Mouse (Mus musculus) stomach, postnatal 0 days (tissue): ENCODE data around the gene Afg1l.

ENCODE experiments used
- CTCF ChIP-seq: IDR thresholded peaks from 2 replicates; pipeline ENCODE4 v1.5.1; 2016; ENCODE audit warnings: antibody characterized with exemption, low read depth, mild to moderate bottlenecking, moderate library complexity
- EP300 ChIP-seq: optimal IDR thresholded peaks from 2 replicates; pipeline ENCODE3; 2016; ENCODE audit warnings: antibody characterized with exemption

GRCm38 (mm10) chr10:42327576-42327975 lies 150.8 kb downstream of the Afg1l start:
- TF ChIP-seq CTCF = peak; percentile 78
- TF ChIP-seq EP300 = no peak
